Mouse (Mus musculus) embryonic fibroblast, embryonic 13.5 days (primary cell): ENCODE data around the gene Dolpp1.

ENCODE experiments used
- CTCF ChIP-seq: IDR thresholded peaks from 2 replicates; pipeline ENCODE4 v1.5.1; 2011; ENCODE audit warnings: mild to moderate bottlenecking, control low read depth, low read length, moderate library complexity, borderline replicate concordance; ENCODE audit not compliant: insufficient read depth
- POLR2A ChIP-seq: IDR thresholded peaks from 2 replicates; pipeline ENCODE4 v1.6.1; 2011; ENCODE audit warnings: low read depth, mild to moderate bottlenecking, control low read depth, low read length, moderate library complexity

DNA sequence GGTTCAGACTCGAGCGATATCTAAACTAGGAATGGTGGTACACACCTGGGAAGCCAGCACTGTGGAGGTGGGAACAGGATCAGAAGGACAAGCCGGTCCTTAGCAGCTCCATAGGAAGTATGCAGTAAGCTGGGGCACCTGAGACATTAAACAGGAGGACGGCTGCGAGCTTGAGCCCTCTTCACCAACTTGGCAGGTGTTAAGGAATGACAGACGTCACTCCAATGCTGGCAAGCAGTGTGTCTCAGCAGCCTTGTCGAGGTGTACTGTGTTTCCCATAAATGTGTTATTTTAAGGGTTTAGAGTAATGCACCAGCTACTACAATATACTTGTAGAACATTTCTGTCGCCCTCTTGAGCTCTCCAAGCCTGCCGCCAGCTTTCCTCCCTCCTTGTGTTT lies 5.1 kb upstream of the Dolpp1 start:
- TF ChIP-seq CTCF (no peak), POLR2A (no peak)
